Mouse (Mus musculus) midbrain, embryonic 16.5 days (tissue): Measurements from ENCODE around the gene Sema5a. TPM values are rescaled to one million over a fixed set of nuclear protein-coding genes. Genes with fewer than 3 reads are reported as not detected.

ENCODE experiments used
- ATAC-seq: fragments of 200-750 bp; cut with Nextera tagmentation; 2 replicates; pipeline ENCODE4 v1.8.0; 2017; ENCODE audit warnings: moderate TSS enrichment
- H3K27ac ChIP-seq: fragments of 300-500 bp; sonication (generic); 2 replicates; pipeline ENCODE4 v1.5.1; 2014; ENCODE audit warnings: mild to moderate bottlenecking, low read length, mixed read lengths
- H3K27me3 ChIP-seq: fragments of 300-500 bp; sonication (generic); 2 replicates; pipeline ENCODE4 v1.6.1; 2014; ENCODE audit warnings: low read depth, low read length, mixed read lengths; ENCODE audit not compliant: control insufficient read depth, insufficient read depth
- H3K36me3 ChIP-seq: fragments of 300-500 bp; sonication (generic); 2 replicates; pipeline ENCODE4 v1.6.1; 2014; ENCODE audit warnings: mild to moderate bottlenecking, low read length, moderate library complexity, mixed read lengths; ENCODE audit not compliant: control insufficient read depth, insufficient read depth
- H3K4me1 ChIP-seq: fragments of 300-500 bp; sonication (generic); 2 replicates; pipeline ENCODE4 v1.6.1; 2014; ENCODE audit warnings: mild to moderate bottlenecking, low read length, mixed read lengths; ENCODE audit not compliant: control insufficient read depth, insufficient read depth
- H3K4me2 ChIP-seq: fragments of 300-500 bp; sonication (generic); 2 replicates; pipeline ENCODE4 v1.6.1; 2014; ENCODE audit warnings: mild to moderate bottlenecking, low read length, mixed read lengths
- H3K4me3 ChIP-seq: fragments of 300-500 bp; sonication (generic); 2 replicates; pipeline ENCODE4 v1.5.1; 2014; ENCODE audit warnings: low read depth, mild to moderate bottlenecking, low read length, moderate library complexity, mixed read lengths
- H3K9ac ChIP-seq: fragments of 300-500 bp; sonication (generic); 2 replicates; pipeline ENCODE4 v1.6.1; 2014; ENCODE audit warnings: low read depth, low read length, mixed read lengths
- H3K9me3 ChIP-seq: fragments of 300-500 bp; sonication (generic); replicated peaks from 2 replicates; pipeline ENCODE4 v1.6.1; 2014; ENCODE audit warnings: mild to moderate bottlenecking, low read length, mixed read lengths; ENCODE audit not compliant: control insufficient read depth, poor library complexity, severe bottlenecking
- WGBS: fragments of 180-500 bp; shearing (Covaris S2); extraction: QIAGEN DNeasy Blood & Tissue Kit; methylation state at CpG from one replicate; pipeline ENCODE4 v1.1.7; 2014; 5-methylcytosine and 5-hydroxymethylcytosine counted together
- polyA plus RNA-seq: library from polyadenylated mRNA; unstranded; fragments of >200 nt; fragmentation: Nextera tagmentation; extraction: Ambion mirVana; gene quantifications from 2 replicates; pipeline ENCODE4 v1.2.1, GENCODE M21; 2015

Sema5a gene
- polyA plus RNA-seq, 1 experiment from 2014 or later = 7.1 TPM

DNA sequence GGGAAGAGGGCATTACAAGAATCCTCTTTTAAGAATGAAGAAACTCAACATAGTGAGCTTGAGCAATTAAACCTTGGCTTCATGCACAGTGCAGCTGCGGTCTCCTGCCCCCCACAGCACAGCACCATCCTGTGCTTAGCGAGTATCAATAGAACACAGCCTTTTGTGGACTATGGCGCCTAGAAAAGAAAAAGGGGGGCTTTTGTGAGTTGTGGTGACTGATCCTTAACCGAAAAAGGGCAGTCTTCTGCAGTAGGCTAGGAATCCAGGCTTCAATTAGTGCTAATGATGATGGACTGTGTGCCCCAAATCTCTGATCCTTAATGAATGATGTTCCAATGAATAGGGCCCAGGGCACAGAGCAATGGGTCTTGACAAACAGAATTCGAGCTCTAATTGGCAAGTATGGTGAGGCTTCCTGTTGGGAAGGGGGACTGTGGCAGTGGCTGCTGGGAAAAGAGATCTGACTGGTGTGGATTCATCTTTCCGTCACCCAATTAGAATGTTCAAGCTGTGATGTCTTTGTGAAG, 324.3 kb downstream of the Sema5a start:
- Histone ChIP-seq H3K27me3 (no peaks in the 10 kb centered on the region), H3K36me3 (no peaks in the 10 kb centered on the region), H3K27ac (no peak overlapping the region), H3K4me3 (no peak overlapping the region), H3K9ac (no peak overlapping the region), H3K9me3 (no peaks in the 10 kb centered on the region), H3K4me2 (no peak overlapping the region), H3K4me1 (no peaks in the 10 kb centered on the region)
- ATAC-seq = peak; percentile 68; the same call in 1 of the 2 replicates
- WGBS = 32% methylated on average over 6 of the region's 6 CpGs

- H3K36me3 ChIP-seq = no peaks in the 10 kb centered on the region
- ATAC-seq = no peak
- WGBS = 73% methylated on average over 6 of the region's 6 CpGs
Observed at GRCm38 (mm10) chr15:32574327-32574726, 329.7 kb downstream of the Sema5a start.

DNA sequence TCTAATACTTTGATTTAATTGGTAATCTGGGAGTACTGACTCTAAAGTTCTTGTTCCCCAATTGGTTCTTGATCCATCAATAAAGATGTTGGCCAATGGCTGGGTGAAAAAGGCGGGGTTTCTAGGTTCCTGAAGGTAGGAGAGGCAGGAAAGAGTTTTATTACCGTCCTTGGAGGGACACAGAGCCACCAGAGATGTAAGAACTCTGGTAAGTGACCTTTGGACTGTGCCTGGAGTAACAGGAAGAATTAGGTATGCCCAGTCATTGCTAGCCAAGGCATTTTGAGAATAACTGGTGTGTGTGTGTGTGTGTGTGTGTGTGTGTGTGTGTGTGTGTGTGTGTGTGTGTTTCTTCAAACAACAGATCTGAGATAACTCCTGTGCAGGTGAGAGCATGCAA, 330.6 kb downstream of the Sema5a start:
- H3K36me3 ChIP-seq = no peaks in the 10 kb centered on the region
- no peak overlapping the region for H3K9ac ChIP-seq
- WGBS = 80% methylated on average over 2 of the region's 2 CpGs
- H3K4me3 ChIP-seq = no peak overlapping the region
- H3K4me2 ChIP-seq = no peak overlapping the region
- no peak for ATAC-seq
- no peaks in the 10 kb centered on the region for H3K4me1 ChIP-seq
- no peak overlapping the region for H3K27ac ChIP-seq
- H3K9me3 ChIP-seq = no peaks in the 10 kb centered on the region
- no peaks in the 10 kb centered on the region for H3K27me3 ChIP-seq

More at GRCm38 (mm10) chr15:32574327-32574726, 329.7 kb downstream of the Sema5a start:
- Histone ChIP-seq H3K4me1 (no peaks in the 10 kb centered on the region), H3K27ac (no peak overlapping the region), H3K4me3 (no peak overlapping the region), H3K9ac (no peak overlapping the region), H3K4me2 (no peak overlapping the region), H3K9me3 (no peaks in the 10 kb centered on the region), H3K27me3 (no peaks in the 10 kb centered on the region)

DNA sequence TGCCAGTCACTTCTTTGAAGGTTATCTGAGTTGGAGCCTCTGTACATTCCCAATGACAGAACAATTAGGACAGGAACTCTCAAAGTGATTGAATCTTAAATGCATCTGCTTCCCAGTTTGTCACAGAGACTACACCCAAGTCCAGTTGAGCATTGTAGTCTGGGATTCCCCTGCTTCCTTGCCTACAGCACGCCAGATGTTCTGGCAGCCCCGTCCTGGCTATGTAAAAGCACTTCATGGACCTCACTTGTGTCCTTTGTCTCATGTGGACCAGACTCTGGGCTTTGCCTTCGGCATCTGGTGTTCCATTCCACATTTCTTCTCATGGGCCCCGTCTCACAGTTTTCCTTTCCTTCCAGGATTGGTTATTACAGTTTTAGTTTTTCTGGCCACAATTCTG, 334.7 kb downstream of the Sema5a start:
- WGBS = 87% methylated on average over 4 of the region's 4 CpGs
- Histone ChIP-seq H3K4me3 (no peak overlapping the region), H3K4me2 (no peak overlapping the region), H3K27me3 (no peaks in the 10 kb centered on the region), H3K36me3 (no peaks in the 10 kb centered on the region), H3K9me3 (no peaks in the 10 kb centered on the region), H3K4me1 (no peaks in the 10 kb centered on the region), H3K27ac (no peak overlapping the region), H3K9ac (no peak overlapping the region)
- no peak for ATAC-seq

GRCm38 (mm10) chr15:32590641-32591040, 346.0 kb downstream of the Sema5a start:
- H3K36me3 ChIP-seq = no peaks in the 10 kb centered on the region
- no peak overlapping the region for H3K27ac ChIP-seq
- no peaks in the 10 kb centered on the region for H3K4me1 ChIP-seq
- ATAC-seq = no peak
- 76% methylated on average over 1 of the region's 1 CpGs for WGBS
- no peaks in the 10 kb centered on the region for H3K27me3 ChIP-seq
- no peak overlapping the region for H3K4me2 ChIP-seq
- no peaks in the 10 kb centered on the region for H3K9me3 ChIP-seq
- H3K4me3 ChIP-seq = no peak overlapping the region
- H3K9ac ChIP-seq = no peak overlapping the region

- 94% methylated on average over 5 of the region's 5 CpGs for WGBS
- Histone ChIP-seq H3K4me3 (no peak overlapping the region), H3K9me3 (no peaks in the 10 kb centered on the region), H3K27me3 (no peaks in the 10 kb centered on the region), H3K4me1 (peaks cover 4% of the 10 kb centered on the region; the same call in 1 of the 2 replicates), H3K27ac (no peak overlapping the region), H3K9ac (no peak overlapping the region), H3K36me3 (no peaks in the 10 kb centered on the region), H3K4me2 (no peak overlapping the region)
- ATAC-seq = no peak
Observed at GRCm38 (mm10) chr15:32593746-32594145, 349.1 kb downstream of the Sema5a start.

GRCm38 (mm10) chr15:32596574-32596973, 352.0 kb downstream of the Sema5a start:
- 87% methylated on average over 6 of the region's 6 CpGs for WGBS
- no peak overlapping the region for H3K4me3 ChIP-seq
- no peak overlapping the region for H3K4me2 ChIP-seq
- H3K36me3 ChIP-seq = no peaks in the 10 kb centered on the region
- ATAC-seq = no peak
- H3K27me3 ChIP-seq = no peaks in the 10 kb centered on the region
- no peak overlapping the region for H3K27ac ChIP-seq
- no peak overlapping the region for H3K9ac ChIP-seq
- H3K4me1 ChIP-seq = peaks cover 4% of the 10 kb centered on the region; the same call in 1 of the 2 replicates
- no peaks in the 10 kb centered on the region for H3K9me3 ChIP-seq

GRCm38 (mm10) chr15:32597189-32597588, 352.6 kb downstream of the Sema5a start:
- H3K9me3 ChIP-seq = no peaks in the 10 kb centered on the region
- H3K4me1 ChIP-seq = peaks cover 4% of the 10 kb centered on the region; the same call in 1 of the 2 replicates
- no peak overlapping the region for H3K4me2 ChIP-seq
- no peak overlapping the region for H3K4me3 ChIP-seq
- no peaks in the 10 kb centered on the region for H3K27me3 ChIP-seq
- no peak overlapping the region for H3K9ac ChIP-seq
- ATAC-seq = peak; percentile 64
- no peak overlapping the region for H3K27ac ChIP-seq
- 20% methylated on average over 3 of the region's 3 CpGs for WGBS
- no peaks in the 10 kb centered on the region for H3K36me3 ChIP-seq

GRCm38 (mm10) chr15:32607236-32607635, 362.6 kb downstream of the Sema5a start:
- no peak overlapping the region for H3K27ac ChIP-seq

More at GRCm38 (mm10) chr15:32607236-32607635, 362.6 kb downstream of the Sema5a start:
- no peak for ATAC-seq
- WGBS = 88% methylated on average over 3 of the region's 3 CpGs
- no peaks in the 10 kb centered on the region for H3K36me3 ChIP-seq
- no peak overlapping the region for H3K9ac ChIP-seq
- no peaks in the 10 kb centered on the region for H3K9me3 ChIP-seq
- H3K27me3 ChIP-seq = no peaks in the 10 kb centered on the region
- no peaks in the 10 kb centered on the region for H3K4me1 ChIP-seq
- no peak overlapping the region for H3K4me3 ChIP-seq
- H3K4me2 ChIP-seq = no peak overlapping the region
